Mouse (Mus musculus): Measurements from ENCODE around the gene Gm42791.

Gm42791 gene

GRCm38 (mm10) chr5:148885821-148886609 lies 108.9 kb downstream of the Gm42791 start:
- peak; percentile 54 for DNase-seq (ENCODE audit: low read depth, low spot score)

GRCm38 (mm10) chr5:148883671-148884070 lies 111.3 kb downstream of the Gm42791 start:
- no peak for DNase-seq (ENCODE audit: low read depth, low spot score)

GRCm38 (mm10) chr5:148879218-148879617 lies 115.7 kb downstream of the Gm42791 start:
- no peak for DNase-seq (ENCODE audit: low read depth, low spot score)

DNA sequence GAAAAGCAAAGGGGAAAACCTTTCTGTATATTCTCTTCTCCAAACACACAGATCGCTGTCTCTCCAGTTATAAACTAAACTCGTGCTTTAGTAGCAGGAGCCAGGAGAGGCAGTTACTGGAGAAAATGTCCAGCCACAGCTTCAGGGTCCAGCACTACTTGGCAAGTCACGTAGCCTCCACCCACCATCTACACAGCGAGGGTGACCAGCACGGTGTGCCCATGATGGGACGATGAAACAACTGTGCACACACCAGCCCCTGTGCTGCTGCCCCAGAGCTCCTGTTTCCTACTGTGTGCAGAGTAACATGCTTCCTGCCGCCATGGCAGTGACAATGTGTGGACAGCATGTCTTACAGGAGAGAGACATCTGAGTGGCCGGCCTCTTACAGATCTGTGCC lies 121.8 kb downstream of the Gm42791 start:
- no peak for DNase-seq (ENCODE audit: low read depth, low spot score)

DNA sequence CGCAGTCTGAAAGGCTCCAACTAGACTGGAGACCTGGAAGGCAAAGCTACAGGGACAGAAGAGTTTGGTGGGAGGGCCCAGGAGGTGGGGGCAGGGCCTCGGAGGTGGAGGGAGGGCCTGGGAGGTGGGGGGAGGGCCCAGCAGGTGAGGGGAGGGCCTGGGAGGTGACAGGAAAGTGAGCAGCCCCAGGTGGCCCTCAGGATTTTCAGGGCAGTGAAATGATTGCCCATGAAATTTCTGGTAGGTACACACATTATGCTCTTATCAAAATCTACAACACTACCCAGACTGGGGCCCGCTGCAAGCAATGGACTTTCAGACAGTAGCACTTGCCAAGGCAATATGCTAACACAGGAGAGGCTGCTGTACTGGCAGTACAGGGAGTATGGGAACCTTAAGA lies 125.4 kb downstream of the Gm42791 start:
- no peak for DNase-seq (ENCODE audit: low read depth, low spot score)

DNA sequence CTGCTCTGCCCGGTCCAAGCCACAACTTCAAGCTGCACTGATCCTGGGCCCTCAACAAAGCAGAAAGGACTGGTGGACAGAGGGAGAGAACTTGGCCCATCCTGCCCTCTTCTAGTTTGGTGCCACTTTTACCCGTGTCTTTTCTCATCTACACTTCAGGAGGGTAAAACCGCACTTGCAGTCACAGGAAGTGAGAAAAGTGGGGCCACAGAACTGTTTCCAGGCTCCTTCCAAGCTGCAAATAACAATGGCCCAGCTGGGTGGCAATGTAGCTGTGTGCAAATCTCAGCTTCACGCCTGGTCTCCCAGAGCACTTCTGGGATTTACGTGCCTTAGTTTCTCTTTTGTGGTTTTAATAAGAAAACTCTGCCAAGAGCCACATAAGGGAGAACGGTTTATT lies 127.2 kb downstream of the Gm42791 start:
- no peak for DNase-seq (ENCODE audit: low read depth, low spot score)

DNA sequence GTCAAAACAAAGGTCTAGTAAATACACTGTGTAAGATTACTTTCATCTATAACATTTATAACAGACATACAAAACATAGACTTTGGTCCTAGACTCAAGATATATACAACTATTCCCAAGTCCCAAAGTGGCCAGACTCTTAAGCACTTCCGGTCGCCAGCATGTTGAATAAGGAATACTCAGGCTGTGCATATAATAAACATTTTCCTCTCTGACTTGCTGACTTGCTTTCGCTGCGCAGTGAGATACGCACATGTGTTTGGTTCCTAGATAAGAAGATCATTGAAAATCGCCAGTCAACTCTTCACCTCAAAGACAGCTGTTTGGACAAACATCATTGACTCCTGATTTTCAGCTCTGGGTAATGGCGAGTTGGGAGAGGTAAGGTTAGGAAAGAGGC lies 127.8 kb downstream of the Gm42791 start:
- DNase-seq (ENCODE audit: low read depth, low spot score) = no peak

DNA sequence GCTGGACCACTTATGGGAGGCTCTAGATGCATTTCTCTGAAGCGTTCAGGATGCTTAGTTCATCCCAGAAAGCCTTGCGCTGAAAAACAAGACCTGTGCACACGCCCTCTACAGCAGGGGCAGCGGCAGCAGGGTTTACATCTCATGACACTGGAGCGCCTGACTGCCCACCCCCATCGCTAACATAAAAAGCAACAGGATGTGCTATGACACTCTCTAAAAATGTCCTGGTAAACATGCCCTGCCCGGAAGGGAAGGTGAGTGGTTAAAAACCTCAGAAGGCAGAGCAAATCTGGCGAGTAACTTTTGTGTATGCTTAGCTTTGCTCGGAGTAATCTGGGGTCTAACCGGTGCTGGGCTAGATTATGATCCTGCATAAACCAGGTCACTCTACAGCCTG lies 128.4 kb downstream of the Gm42791 start:
- DNase-seq (ENCODE audit: low read depth, low spot score) = no peak

GRCm38 (mm10) chr5:148863409-148863808 lies 131.5 kb downstream of the Gm42791 start:
- no peak for DNase-seq (ENCODE audit: low read depth, low spot score)

GRCm38 (mm10) chr5:148862853-148863252 lies 132.1 kb downstream of the Gm42791 start:
- no peak for DNase-seq (ENCODE audit: low read depth, low spot score)

DNA sequence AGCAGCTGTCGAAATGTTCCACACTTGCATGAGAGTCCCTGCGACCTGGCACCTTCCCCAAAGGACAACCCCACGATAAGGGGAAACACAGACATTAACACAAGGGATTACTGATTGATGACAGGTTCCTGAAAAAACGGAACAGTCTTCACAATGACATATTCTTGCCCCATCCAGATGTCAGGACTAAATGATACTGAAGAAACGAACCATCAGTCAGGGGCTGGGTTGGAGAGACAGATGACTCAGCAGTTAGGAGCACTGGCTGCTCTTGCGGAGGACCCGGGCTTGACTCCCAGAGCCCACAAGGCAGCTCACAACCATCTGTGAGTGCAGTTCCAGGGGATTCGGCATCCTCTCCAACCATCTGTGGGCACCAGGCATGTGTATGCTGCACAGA lies 132.8 kb downstream of the Gm42791 start:
- no peak for DNase-seq (ENCODE audit: low read depth, low spot score)

- no peak for DNase-seq (ENCODE audit: low read depth, low spot score)
Measured at GRCm38 (mm10) chr5:148857522-148857921, 137.4 kb downstream of the Gm42791 start.

DNA sequence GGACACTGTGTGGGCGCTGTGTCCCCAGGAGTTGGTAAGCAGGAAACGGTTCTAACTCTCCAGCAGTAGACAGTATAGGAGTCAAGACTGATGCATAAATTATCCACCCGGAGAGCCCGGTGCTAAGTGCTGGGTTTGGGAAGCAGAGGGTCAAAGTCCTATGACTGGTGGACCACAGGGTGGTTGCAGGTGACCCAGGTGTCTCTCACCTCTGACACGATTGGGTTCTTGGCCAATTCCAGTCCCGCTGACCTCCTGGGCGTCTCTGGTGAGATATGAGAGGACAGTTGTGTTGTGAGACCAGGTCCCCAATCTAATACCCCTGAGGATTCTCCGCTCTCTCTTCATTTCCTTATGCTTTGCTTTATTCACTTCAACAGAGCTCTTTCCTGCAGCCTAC lies 139.9 kb downstream of the Gm42791 start:
- no peak for DNase-seq (ENCODE audit: low read depth, low spot score)

GRCm38 (mm10) chr5:148854166-148854565 lies 140.8 kb downstream of the Gm42791 start:
- no peak for DNase-seq (ENCODE audit: low read depth, low spot score)

DNA sequence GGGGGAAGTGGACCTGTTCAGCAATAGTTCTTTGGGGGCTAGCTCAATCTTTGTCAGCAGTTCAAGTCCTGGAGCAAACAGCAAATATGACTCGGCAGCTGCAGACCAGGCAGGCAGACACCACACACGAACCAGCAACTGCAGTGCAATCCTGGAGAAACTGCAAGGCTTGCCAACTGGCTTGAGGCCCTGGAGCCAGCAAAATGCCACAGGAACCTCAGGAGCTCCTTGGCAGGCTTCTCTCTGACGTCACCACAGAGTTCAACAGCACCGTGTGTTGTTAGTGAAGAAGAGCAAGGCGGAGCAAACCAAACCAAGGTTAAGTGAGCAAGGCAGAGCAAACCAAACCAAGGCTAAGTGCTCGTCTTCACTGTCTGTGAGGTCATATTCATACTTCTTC lies 145.4 kb downstream of the Gm42791 start:
- DNase-seq (ENCODE audit: low read depth, low spot score) = no peak

GRCm38 (mm10) chr5:148847032-148847431 lies 147.9 kb downstream of the Gm42791 start:
- DNase-seq (ENCODE audit: low read depth, low spot score) = no peak

All from c-Kit-negative CD71-positive TER-119-positive erythroid progenitor cells, embryonic 14.5 days (primary cell).